Mouse (Mus musculus) stomach, embryonic 14.5 days (tissue): ENCODE measurements around the gene Sstr2. TPM values are rescaled to one million over a fixed set of nuclear protein-coding genes. Genes with fewer than 3 reads are reported as not detected.
"Not testable (repeated sequence)": the region's sequence is repeated elsewhere in the genome, so short reads cannot be mapped to it uniquely, and the experiment has no call there.

Experiments
- ATAC-seq: fragments of 200-750 bp; cut with Nextera tagmentation; 2 replicates; pipeline ENCODE4 v1.8.0; 2017; ENCODE audit warnings: low read depth, moderate TSS enrichment; ENCODE audit not compliant: insufficient number of reproducible peaks, insufficient read depth, low FRiP score
- H3K27ac ChIP-seq: fragments of 300-500 bp; sonication (generic); 2 replicates; pipeline ENCODE4 v1.5.1; 2014; ENCODE audit warnings: mild to moderate bottlenecking, low read length, moderate library complexity, mixed read lengths
- H3K27me3 ChIP-seq: fragments of 300-500 bp; sonication (generic); 2 replicates; pipeline ENCODE4 v1.6.1; 2014; ENCODE audit warnings: low read length, control low read depth, mixed read lengths; ENCODE audit not compliant: control insufficient read depth, insufficient read depth
- H3K36me3 ChIP-seq: fragments of 300-500 bp; sonication (generic); 2 replicates; pipeline ENCODE4 v1.6.1; 2014; ENCODE audit warnings: mild to moderate bottlenecking, control low read depth, low read length, moderate library complexity, mixed read lengths; ENCODE audit not compliant: control insufficient read depth, insufficient read depth
- H3K4me1 ChIP-seq: fragments of 300-500 bp; sonication (generic); 2 replicates; pipeline ENCODE4 v1.6.1; 2014; ENCODE audit warnings: low read length, control low read depth, mixed read lengths; ENCODE audit not compliant: control insufficient read depth, insufficient read depth
- H3K4me2 ChIP-seq: fragments of 300-500 bp; sonication (generic); replicated peaks from 2 replicates; pipeline ENCODE4 v1.6.1; 2014; ENCODE audit warnings: low read depth, low read length, control low read depth
- H3K4me3 ChIP-seq: fragments of 300-500 bp; sonication (generic); 2 replicates; pipeline ENCODE4 v1.5.1; 2014; ENCODE audit warnings: low read depth, low read length, control low read depth
- H3K9ac ChIP-seq: fragments of 300-500 bp; sonication (generic); replicated peaks from 2 replicates; pipeline ENCODE4 v1.6.1; 2014; ENCODE audit warnings: low read depth, mild to moderate bottlenecking, control low read depth, low read length, moderate library complexity, mixed read lengths
- H3K9me3 ChIP-seq: fragments of 300-500 bp; sonication (generic); 2 replicates; pipeline ENCODE4 v1.6.1; 2016; ENCODE audit warnings: low read depth, low read length, control low read depth; ENCODE audit not compliant: control insufficient read depth
- WGBS: fragments of 180-500 bp; shearing (Covaris S2); extraction: QIAGEN DNeasy Blood & Tissue Kit; methylation state at CpG from one replicate; pipeline ENCODE4 v1.1.7; 2014; 5-methylcytosine and 5-hydroxymethylcytosine counted together
- polyA plus RNA-seq: library from polyadenylated mRNA; unstranded; fragments of >200 nt; fragmentation: Nextera tagmentation; extraction: Ambion mirVana; gene quantifications from 2 replicates; pipeline ENCODE4 v1.2.1, GENCODE M21; 2014

Sstr2 gene
- polyA plus RNA-seq, 1 experiment from 2014 or later: 0.56 TPM

DNA sequence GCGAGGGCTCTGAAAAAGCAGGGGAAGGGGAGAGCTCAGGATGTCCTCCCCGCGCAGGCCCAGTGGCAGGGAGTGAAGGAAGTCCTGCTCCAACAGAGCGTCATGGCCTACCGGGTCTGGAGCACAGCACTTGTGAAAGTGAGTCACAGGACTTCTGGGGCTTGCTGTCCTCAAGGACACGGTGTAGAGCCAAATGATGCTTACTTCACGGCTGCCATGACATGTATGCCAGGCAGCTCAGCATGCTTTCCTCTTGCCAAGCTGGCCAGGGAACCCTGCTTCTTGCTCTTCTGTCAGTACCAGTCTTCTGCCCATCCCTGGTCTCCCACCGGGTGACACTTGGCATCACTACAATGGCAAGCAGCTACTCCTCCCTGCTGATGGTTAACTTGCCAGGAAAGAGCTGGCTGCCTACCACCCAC, 37.4 kb downstream of the Sstr2 start:
- no peak overlapping the region for H3K9ac ChIP-seq
- WGBS: 90% methylated on average over 8 of the region's 8 CpGs
- H3K4me3 ChIP-seq: no peak overlapping the region
- ATAC-seq: no peak
- H3K36me3 ChIP-seq: peaks cover 93% of the 10 kb centered on the region
- H3K27ac ChIP-seq: no peak overlapping the region
- no peaks in the 10 kb centered on the region for H3K4me1 ChIP-seq
- no peak overlapping the region for H3K4me2 ChIP-seq
- no peaks in the 10 kb centered on the region for H3K9me3 ChIP-seq
- no peaks in the 10 kb centered on the region for H3K27me3 ChIP-seq

DNA sequence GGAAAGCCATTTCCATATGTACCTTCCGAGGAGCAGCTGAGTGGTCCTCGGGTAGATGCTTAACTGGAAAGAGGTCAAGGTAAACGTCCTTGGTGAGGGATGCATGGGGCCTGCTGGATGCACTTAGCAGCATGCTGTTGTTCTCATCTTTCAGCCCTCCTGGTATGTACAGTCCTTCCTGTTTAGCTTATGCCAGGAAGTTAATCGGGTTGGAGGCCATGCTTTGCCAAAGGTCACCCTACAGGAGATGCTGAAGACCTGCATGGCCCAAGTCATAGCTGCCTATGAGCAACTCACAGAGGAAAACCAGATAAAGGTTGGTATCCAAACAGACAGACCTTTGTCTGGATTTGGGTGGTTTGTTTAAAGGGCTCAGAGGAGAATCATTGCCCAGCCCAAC, 38.1 kb downstream of the Sstr2 start:
- no peaks in the 10 kb centered on the region for H3K27me3 ChIP-seq
- H3K4me1 ChIP-seq: no peaks in the 10 kb centered on the region
- H3K9ac ChIP-seq: no peak overlapping the region
- no peaks in the 10 kb centered on the region for H3K9me3 ChIP-seq
- 43% methylated on average over 4 of the region's 4 CpGs for WGBS
- no peak overlapping the region for H3K4me2 ChIP-seq
- no peak overlapping the region for H3K27ac ChIP-seq
- ATAC-seq: no peak
- H3K36me3 ChIP-seq: peaks cover 90% of the 10 kb centered on the region
- H3K4me3 ChIP-seq: no peak overlapping the region

DNA sequence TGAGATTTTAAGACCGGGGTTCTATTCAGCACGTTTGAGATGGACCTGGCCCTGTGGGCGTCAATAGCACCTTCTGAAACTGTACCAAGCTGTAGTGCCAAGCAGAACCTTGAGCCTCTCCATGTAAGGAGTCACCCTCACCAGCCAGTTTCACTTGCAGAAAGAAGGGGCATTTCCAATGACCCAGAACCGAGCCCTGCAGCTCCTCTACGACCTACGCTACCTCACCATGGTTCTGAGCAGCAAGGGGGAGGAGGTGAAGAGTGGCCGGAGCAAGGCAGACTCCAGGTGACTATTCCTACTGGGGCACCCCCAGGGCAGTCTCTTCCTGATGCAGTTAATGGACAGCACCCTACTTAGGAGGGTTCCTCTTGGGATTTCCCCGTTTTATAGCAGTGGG, 39.2 kb downstream of the Sstr2 start:
- Histone ChIP-seq H3K4me1 (no peaks in the 10 kb centered on the region), H3K4me3 (no peak overlapping the region), H3K27ac (no peak overlapping the region), H3K4me2 (no peak overlapping the region), H3K9me3 (no peaks in the 10 kb centered on the region), H3K9ac (no peak overlapping the region), H3K36me3 (peaks cover 83% of the 10 kb centered on the region), H3K27me3 (no peaks in the 10 kb centered on the region)
- no peak for ATAC-seq
- WGBS: 86% methylated on average over 8 of the region's 8 CpGs

DNA sequence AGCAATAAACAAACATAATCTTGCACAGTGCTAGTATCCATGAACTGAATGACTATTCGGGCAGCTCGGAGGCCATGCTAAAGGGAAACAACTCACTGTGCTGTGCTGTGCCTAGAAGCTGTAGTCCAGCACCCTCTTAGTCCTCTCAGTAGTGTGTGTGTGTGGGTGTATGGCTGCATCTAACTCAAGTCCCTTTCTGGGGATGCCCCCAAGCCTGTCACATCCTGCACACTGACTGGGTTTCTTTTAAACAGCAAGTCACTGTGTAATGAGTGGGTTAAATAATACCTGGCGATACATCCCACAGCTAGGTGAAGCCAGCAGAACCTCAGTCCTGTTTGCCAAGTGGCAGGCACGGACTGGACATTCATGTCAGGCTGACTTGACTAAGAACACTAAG, 39.6 kb downstream of the Sstr2 start:
- Histone ChIP-seq H3K27ac (no peak overlapping the region), H3K4me2 (no peak overlapping the region), H3K36me3 (peaks cover 83% of the 10 kb centered on the region), H3K4me1 (no peaks in the 10 kb centered on the region), H3K27me3 (no peaks in the 10 kb centered on the region), H3K4me3 (no peak overlapping the region), H3K9me3 (no peaks in the 10 kb centered on the region), H3K9ac (no peak overlapping the region)
- ATAC-seq: no peak
- WGBS: 75% methylated on average over 4 of the region's 4 CpGs

DNA sequence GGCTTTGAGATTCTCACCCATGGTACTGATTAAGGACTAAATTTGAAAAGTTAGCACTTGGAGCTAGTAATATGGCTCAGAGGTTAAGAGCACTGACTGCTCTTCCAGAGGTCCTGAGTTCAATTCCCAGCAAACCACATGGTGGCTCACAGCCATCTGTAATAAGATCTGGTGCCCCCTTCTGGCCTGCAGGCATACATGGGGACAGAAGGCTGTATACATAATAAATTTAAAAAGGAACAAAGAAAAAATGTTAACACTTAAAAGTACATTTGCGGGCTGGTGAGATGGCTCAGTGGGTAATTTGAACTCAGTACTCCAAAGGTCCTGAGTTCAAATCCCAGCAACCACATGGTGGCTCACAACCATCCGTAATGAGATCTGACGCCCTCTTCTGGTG, 41.1 kb downstream of the Sstr2 start:
- not testable (repeated sequence) for ATAC-seq, H3K9ac ChIP-seq, H3K4me3 ChIP-seq, H3K9me3 ChIP-seq, H3K4me2 ChIP-seq, H3K27me3 ChIP-seq, H3K4me1 ChIP-seq, H3K27ac ChIP-seq
- peaks cover 74% of the 10 kb centered on the region for H3K36me3 ChIP-seq
- 97% methylated on average over 3 of the region's 3 CpGs for WGBS

DNA sequence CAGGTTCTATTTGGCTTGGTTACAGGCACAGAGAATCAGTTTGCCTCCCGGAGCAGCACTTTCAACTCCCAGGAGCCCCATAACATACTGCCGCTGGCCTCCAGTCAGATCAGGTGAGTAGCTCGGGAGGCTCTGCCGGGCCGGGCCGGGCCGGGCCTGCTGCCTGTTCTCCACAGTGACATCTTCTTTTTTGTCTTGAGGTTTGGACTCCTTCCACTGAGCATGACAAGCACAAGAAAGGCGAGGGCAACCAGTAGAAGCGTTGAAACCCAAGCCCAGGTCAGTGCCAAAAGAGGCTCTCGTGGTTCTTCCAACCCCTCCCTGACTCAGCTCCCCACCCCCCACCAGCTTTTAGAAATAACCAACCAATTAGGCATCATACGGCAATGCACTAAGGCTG, 41.8 kb downstream of the Sstr2 start:
- no peak for ATAC-seq
- Histone ChIP-seq H3K36me3 (peaks cover 69% of the 10 kb centered on the region), H3K9me3 (no peaks in the 10 kb centered on the region), H3K27me3 (no peaks in the 10 kb centered on the region), H3K4me3 (no peak overlapping the region), H3K4me1 (no peaks in the 10 kb centered on the region), H3K4me2 (no peak overlapping the region), H3K27ac (no peak overlapping the region), H3K9ac (no peak overlapping the region)
- WGBS: 98% methylated on average over 11 of the region's 11 CpGs

DNA sequence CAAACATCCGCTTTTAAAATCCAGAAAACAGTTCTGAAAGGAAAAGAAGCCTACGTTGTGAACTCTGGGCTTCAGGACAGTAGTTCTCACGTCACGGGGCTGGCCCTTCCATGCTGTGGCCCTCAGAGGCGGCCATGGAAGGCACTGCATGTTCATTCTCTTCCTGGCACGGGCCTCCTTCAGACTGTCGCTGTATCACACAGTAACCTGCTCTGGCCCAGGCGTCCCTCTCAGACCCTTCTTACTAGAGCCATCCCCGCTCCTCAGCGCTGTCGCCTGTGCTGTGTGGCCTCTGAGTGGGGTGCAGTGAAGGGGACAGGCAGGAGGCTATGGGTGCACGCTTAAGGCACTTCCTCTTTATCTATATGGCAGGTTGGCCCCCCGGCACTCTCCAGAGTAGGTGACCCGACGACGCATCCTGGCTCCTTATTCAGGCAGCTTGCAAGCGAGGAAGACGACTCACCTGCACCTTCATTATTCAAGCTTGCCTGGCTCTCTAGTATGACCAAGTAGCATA, 42.8 kb downstream of the Sstr2 start:
- H3K36me3 ChIP-seq: peaks cover 59% of the 10 kb centered on the region
- no peaks in the 10 kb centered on the region for H3K9me3 ChIP-seq
- H3K4me3 ChIP-seq: no peak overlapping the region
- peaks cover 5% of the 10 kb centered on the region; the same call in 1 of the 2 replicates for H3K4me1 ChIP-seq
- ATAC-seq: no peak
- H3K27me3 ChIP-seq: no peaks in the 10 kb centered on the region
- no peak overlapping the region for H3K9ac ChIP-seq
- no peak overlapping the region for H3K27ac ChIP-seq
- WGBS: 90% methylated on average over 18 of the region's 18 CpGs
- no peak overlapping the region for H3K4me2 ChIP-seq

DNA sequence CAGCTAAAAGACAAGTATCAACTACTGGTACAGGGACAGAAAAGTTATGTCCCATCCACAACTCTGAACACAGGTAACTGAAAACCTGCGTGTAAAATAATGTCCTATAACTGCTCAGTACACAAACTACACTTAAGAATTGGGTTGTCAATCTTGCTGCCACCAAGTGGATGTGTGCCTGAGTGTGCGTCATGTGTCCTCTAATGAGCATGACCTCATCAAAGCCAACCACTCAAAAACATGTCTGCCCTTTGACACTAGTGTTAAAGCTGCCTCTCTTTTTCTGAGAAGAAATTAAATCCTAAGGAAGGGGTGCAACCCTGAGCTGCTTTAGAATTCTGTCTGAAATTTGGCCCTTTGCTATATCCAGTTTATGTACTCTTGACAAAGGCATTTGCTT, 45.1 kb downstream of the Sstr2 start:
- 76% methylated on average over 2 of the region's 2 CpGs for WGBS
- Histone ChIP-seq H3K4me1 (peaks cover 14% of the 10 kb centered on the region; the same call in 1 of the 2 replicates), H3K9ac (no peak overlapping the region), H3K4me3 (no peak overlapping the region), H3K27me3 (no peaks in the 10 kb centered on the region), H3K4me2 (no peak overlapping the region), H3K36me3 (peaks cover 37% of the 10 kb centered on the region), H3K9me3 (no peaks in the 10 kb centered on the region), H3K27ac (no peak overlapping the region)
- no peak for ATAC-seq

DNA sequence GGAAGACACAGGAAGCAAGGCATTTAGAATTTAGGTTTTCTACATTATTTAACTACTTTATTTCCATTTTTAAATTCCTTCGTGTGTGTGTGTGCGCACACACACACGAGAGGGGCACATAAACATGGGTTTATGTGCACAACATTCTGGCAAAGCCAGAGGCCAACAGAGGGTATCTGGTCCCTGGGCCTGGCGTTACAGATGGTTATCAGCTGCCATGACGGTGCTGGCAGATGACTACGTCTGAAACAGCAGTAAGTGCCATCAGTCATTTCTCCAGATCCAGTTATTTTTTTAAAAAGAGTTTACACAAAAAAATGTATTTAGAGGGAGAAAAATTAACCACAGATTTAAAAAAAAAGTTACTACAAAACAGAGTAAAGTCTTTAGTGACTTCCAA, 47.1 kb downstream of the Sstr2 start:
- no peaks in the 10 kb centered on the region for H3K27me3 ChIP-seq
- H3K4me1 ChIP-seq: peaks cover 14% of the 10 kb centered on the region; the same call in 1 of the 2 replicates
- no peak overlapping the region for H3K4me2 ChIP-seq
- H3K9ac ChIP-seq: no peak overlapping the region
- H3K4me3 ChIP-seq: no peak overlapping the region
- no peaks in the 10 kb centered on the region for H3K9me3 ChIP-seq
- H3K27ac ChIP-seq: peak overlapping the region; percentile 58; the same call in 1 of the 2 replicates
- H3K36me3 ChIP-seq: peaks cover 21% of the 10 kb centered on the region
- no peak for ATAC-seq
- WGBS: 55% methylated on average over 6 of the region's 6 CpGs
